Mouse (Mus musculus): ENCODE data around the gene Dnah7c. TPM values are rescaled to one million over a fixed set of nuclear protein-coding genes. Genes with fewer than 3 reads are reported as not detected.
"Not testable (repeated sequence)": the region's sequence is repeated elsewhere in the genome, so short reads cannot be mapped to it uniquely, and the experiment has no call there.

Dnah7c gene
- polyA plus RNA-seq, 1 experiment, result not detected

GRCm38 (mm10) chr1:46725266-46725665 lies 299.9 kb downstream of the Dnah7c start:
- TF ChIP-seq POLR2A (IDR thresholded peaks at IDR 0.05; ENCODE audit: borderline replicate concordance, control insufficient read depth, low read depth, low read length) (no peak), CTCF (IDR thresholded peaks at IDR 0.05; ENCODE audit: control insufficient read depth, insufficient read depth, low read length) (no peak)
- Histone ChIP-seq H3K4me3 (replicated peaks; ENCODE audit: control insufficient read depth, low read depth, low read length) (no peak overlapping the region), H3K27ac (ENCODE audit: control insufficient read depth, insufficient read depth, low read depth, low read length, poor library complexity) (no peak overlapping the region), H3K4me1 (ENCODE audit: control insufficient read depth, insufficient read depth, low read length) (no peaks in the 10 kb centered on the region)
- 67% methylated on average over 1 of the region's 1 CpGs for WGBS

GRCm38 (mm10) chr1:46725719-46726118 lies 300.3 kb downstream of the Dnah7c start:
- H3K4me3 ChIP-seq (replicated peaks; ENCODE audit: control insufficient read depth, low read depth, low read length); H3K27ac ChIP-seq (ENCODE audit: control insufficient read depth, insufficient read depth, low read depth, low read length, poor library complexity); H3K4me1 ChIP-seq (ENCODE audit: control insufficient read depth, insufficient read depth, low read length): not testable (repeated sequence)
- WGBS, result 74% methylated on average over 2 of the region's 2 CpGs

- WGBS, result 76% methylated on average over 3 of the region's 3 CpGs
- not testable (repeated sequence) for H3K4me3 ChIP-seq (replicated peaks; ENCODE audit: control insufficient read depth, low read depth, low read length); H3K4me1 ChIP-seq (ENCODE audit: control insufficient read depth, insufficient read depth, low read length); H3K27ac ChIP-seq (ENCODE audit: control insufficient read depth, insufficient read depth, low read depth, low read length, poor library complexity)
These were observed 304.3 kb downstream of the Dnah7c start for GRCm38 (mm10) chr1:46729731-46730130.

DNA sequence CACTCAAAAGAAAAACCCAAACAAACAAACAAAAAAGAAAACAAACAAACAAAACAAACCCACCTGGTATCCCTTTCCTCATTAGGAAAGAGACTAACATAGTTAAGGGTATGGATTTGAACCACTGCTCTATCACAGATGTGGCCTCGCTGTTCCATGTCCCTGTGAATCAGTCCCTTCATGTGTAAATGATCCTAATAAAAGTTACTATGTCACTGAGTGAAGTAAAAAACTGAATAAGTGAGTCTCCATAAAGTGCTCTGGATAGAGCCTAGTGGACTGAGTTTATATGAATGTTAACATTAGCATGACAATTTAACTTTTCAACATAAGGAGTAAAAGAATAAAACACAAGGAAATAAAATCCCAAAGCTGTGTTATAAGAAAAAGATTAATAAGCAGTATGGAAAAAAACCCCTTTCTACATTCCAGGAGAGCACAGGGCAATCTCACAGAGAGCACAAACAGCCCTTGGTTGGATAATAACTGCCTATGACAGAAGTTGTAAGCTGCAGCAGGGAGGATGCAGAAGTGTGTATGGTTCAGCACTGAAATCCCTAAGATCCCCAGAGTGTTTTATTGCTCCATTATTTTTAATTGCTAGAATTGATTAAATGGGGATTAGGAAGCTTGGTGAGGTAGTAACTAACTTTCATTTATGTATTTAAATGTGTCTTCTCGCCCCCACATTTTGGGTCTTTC lies 308.2 kb downstream of the Dnah7c start:
- not testable (repeated sequence) for H3K4me1 ChIP-seq (ENCODE audit: control insufficient read depth, insufficient read depth, low read length); H3K27ac ChIP-seq (ENCODE audit: control insufficient read depth, insufficient read depth, low read depth, low read length, poor library complexity); H3K4me3 ChIP-seq (replicated peaks; ENCODE audit: control insufficient read depth, low read depth, low read length)
- WGBS, result 73% methylated on average over 2 of the region's 2 CpGs

GRCm38 (mm10) chr1:46734455-46734854 lies 309.1 kb downstream of the Dnah7c start:
- not testable (repeated sequence) for H3K4me3 ChIP-seq (replicated peaks; ENCODE audit: control insufficient read depth, low read depth, low read length); H3K4me1 ChIP-seq (ENCODE audit: control insufficient read depth, insufficient read depth, low read length); H3K27ac ChIP-seq (ENCODE audit: control insufficient read depth, insufficient read depth, low read depth, low read length, poor library complexity)
- WGBS, result 68% methylated on average over 2 of the region's 2 CpGs

GRCm38 (mm10) chr1:46764600-46764999 lies 339.2 kb downstream of the Dnah7c start:
- not testable (repeated sequence) for H3K4me3 ChIP-seq (replicated peaks; ENCODE audit: control insufficient read depth, low read depth, low read length); H3K27ac ChIP-seq (ENCODE audit: control insufficient read depth, insufficient read depth, low read depth, low read length, poor library complexity); H3K4me1 ChIP-seq (ENCODE audit: control insufficient read depth, insufficient read depth, low read length)
- 74% methylated on average over 3 of the region's 3 CpGs for WGBS

DNA sequence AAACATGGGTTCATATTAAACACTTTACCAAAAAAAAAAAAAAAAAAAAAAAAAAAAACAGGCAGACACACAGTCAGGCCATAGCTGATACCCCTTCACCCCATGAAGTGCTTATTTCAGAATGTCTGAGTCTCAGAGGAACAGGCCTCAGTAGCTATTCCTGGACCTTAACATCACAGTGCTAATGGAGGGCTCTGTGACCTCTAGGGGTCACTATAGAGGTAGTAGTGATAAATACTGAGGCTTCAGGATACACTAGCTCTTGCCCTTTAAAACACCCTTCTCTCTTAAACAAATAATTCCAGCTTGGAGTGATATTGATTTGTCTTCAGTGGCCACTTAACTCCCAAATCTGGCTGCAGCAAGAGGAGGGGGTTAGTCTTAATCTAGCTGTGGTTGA lies 343.9 kb downstream of the Dnah7c start:
- H3K4me3 ChIP-seq (replicated peaks; ENCODE audit: control insufficient read depth, low read depth, low read length); H3K27ac ChIP-seq (ENCODE audit: control insufficient read depth, insufficient read depth, low read depth, low read length, poor library complexity): not testable (repeated sequence)

GRCm38 (mm10) chr1:46770077-46770695 lies 344.8 kb downstream of the Dnah7c start:
- not testable (repeated sequence) for H3K27ac ChIP-seq (ENCODE audit: control insufficient read depth, insufficient read depth, low read depth, low read length, poor library complexity); H3K4me3 ChIP-seq (replicated peaks; ENCODE audit: control insufficient read depth, low read depth, low read length); H3K4me1 ChIP-seq (ENCODE audit: control insufficient read depth, insufficient read depth, low read length)
- WGBS, result 83% methylated on average over 7 of the region's 7 CpGs

More for the DNA sequence above, 343.9 kb downstream of the Dnah7c start:
- H3K4me1 ChIP-seq (ENCODE audit: control insufficient read depth, insufficient read depth, low read length), result not testable (repeated sequence)

- H3K4me3 ChIP-seq (replicated peaks; ENCODE audit: control insufficient read depth, low read depth, low read length); H3K4me1 ChIP-seq (ENCODE audit: control insufficient read depth, insufficient read depth, low read length); H3K27ac ChIP-seq (ENCODE audit: control insufficient read depth, insufficient read depth, low read depth, low read length, poor library complexity): not testable (repeated sequence)
- 71% methylated on average over 4 of the region's 4 CpGs for WGBS
These were observed 356.8 kb downstream of the Dnah7c start for GRCm38 (mm10) chr1:46782227-46782626.

GRCm38 (mm10) chr1:46805074-46805473 lies 379.7 kb downstream of the Dnah7c start:
- no peak overlapping the region for H3K4me3 ChIP-seq (replicated peaks; ENCODE audit: control insufficient read depth, low read depth, low read length)
- TF ChIP-seq CTCF (IDR thresholded peaks at IDR 0.05; ENCODE audit: control insufficient read depth, insufficient read depth, low read length) (no peak), POLR2A (IDR thresholded peaks at IDR 0.05; ENCODE audit: borderline replicate concordance, control insufficient read depth, low read depth, low read length) (no peak)
- no peak overlapping the region for H3K27ac ChIP-seq (ENCODE audit: control insufficient read depth, insufficient read depth, low read depth, low read length, poor library complexity)
- WGBS, result 81% methylated on average over 1 of the region's 1 CpGs
- no peaks in the 10 kb centered on the region for H3K4me1 ChIP-seq (ENCODE audit: control insufficient read depth, insufficient read depth, low read length)

- H3K27ac ChIP-seq (ENCODE audit: control insufficient read depth, insufficient read depth, low read depth, low read length, poor library complexity); H3K4me1 ChIP-seq (ENCODE audit: control insufficient read depth, insufficient read depth, low read length); H3K4me3 ChIP-seq (replicated peaks; ENCODE audit: control insufficient read depth, low read depth, low read length): not testable (repeated sequence)
- 80% methylated on average over 4 of the region's 4 CpGs for WGBS
These were observed 383.2 kb downstream of the Dnah7c start for GRCm38 (mm10) chr1:46808630-46809029.

Measured in bone marrow, adult 2 months (tissue).